Mouse (Mus musculus): ENCODE results near the gene Abcc4. TPM values are rescaled to one million over a fixed set of nuclear protein-coding genes. Genes with fewer than 3 reads are reported as not detected.
A peak's percentile ranks its signal among the peaks of the same experiment; 100 is the strongest.

The Abcc4 gene
- polyA plus RNA-seq (2014; fragmentation: Nextera tagmentation; extraction: Ambion mirVana): 2.9 and 3.6 TPM in 2 replicates

- Histone ChIP-seq H3K36me3 (replicated peaks; ENCODE audit: control insufficient read depth, insufficient read depth, low read depth, low read length) (no peaks in the 10 kb centered on the region), H3K9me3 (replicated peaks; ENCODE audit: control insufficient read depth, low read length) (no peaks in the 10 kb centered on the region), H3K27ac (replicated peaks; ENCODE audit: low read depth, low read length) (no peak within 1 kb of the TSS), H3K27me3 (ENCODE audit: control insufficient read depth, insufficient read depth, low read length) (peaks cover 20% of the 10 kb centered on the region), H3K9ac (replicated peaks; ENCODE audit: low read length) (peak within 1 kb of the TSS; percentile 52), H3K4me2 (ENCODE audit: low read depth, low read length) (peak within 1 kb of the TSS; percentile 99), H3K4me1 (ENCODE audit: control insufficient read depth, insufficient read depth, low read length) (peaks cover 5% of the 10 kb centered on the region), H3K4me3 (ENCODE audit: low read depth, low read length) (peak within 1 kb of the TSS; percentile 60)
- DNase-seq (ENCODE audit: low spot score) (peak; percentile 64), ATAC-seq (replicated peaks; ENCODE audit: insufficient number of reproducible peaks, low FRiP score, low TSS enrichment, low read depth) (peak; percentile 54)
- WGBS: under 1% methylated on average over 103 of the region's 106 CpGs
Measured at GRCm38 (mm10) chr14:118705808-118706731, at the start of gene Abcc4. TSS of gene Abcc4 (minus strand) at chr14:118706219.

DNA sequence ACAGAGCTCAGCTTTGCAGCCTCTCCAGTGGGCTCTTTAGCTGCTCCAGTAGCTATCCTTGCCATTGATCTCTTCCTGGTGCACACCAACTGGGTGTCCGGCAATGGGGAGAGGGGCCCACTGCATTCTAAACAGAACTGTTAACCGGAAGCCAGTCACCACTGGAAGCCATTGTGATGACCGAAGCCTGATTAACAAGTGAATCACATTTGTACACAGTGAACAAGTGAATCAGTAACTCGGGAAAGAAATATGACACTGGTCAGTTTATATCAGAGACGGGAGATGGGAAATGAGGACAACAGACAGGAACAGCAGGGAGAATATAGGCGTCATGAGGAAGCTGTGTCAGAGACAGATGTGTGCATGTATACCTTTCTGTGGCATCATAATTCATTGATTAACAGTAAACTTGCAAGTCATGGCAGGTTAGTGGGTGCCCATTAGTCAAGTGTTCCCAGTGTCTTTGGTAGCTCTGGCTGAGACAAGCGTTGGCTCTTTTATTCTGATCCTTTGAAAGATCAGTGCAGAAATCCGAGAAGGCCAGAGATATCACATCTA, 45.3 kb upstream of the Abcc4 start:
- no peak for DNase-seq (ENCODE audit: low spot score)
- Histone ChIP-seq H3K36me3 (replicated peaks; ENCODE audit: control insufficient read depth, insufficient read depth, low read depth, low read length) (no peaks in the 10 kb centered on the region), H3K9ac (replicated peaks; ENCODE audit: low read length) (no peak overlapping the region), H3K4me2 (ENCODE audit: low read depth, low read length) (no peak overlapping the region), H3K4me1 (ENCODE audit: control insufficient read depth, insufficient read depth, low read length) (no peaks in the 10 kb centered on the region), H3K4me3 (ENCODE audit: low read depth, low read length) (no peak overlapping the region), H3K9me3 (replicated peaks; ENCODE audit: control insufficient read depth, low read length) (no peaks in the 10 kb centered on the region), H3K27me3 (ENCODE audit: control insufficient read depth, insufficient read depth, low read length) (no peaks in the 10 kb centered on the region), H3K27ac (replicated peaks; ENCODE audit: low read depth, low read length) (no peak overlapping the region)
- WGBS: 86% methylated on average over 8 of the region's 8 CpGs
- no peak for ATAC-seq (replicated peaks; ENCODE audit: insufficient number of reproducible peaks, low FRiP score, low TSS enrichment, low read depth)

GRCm38 (mm10) chr14:118750505-118751192, 44.6 kb upstream of the Abcc4 start:
- H3K9me3 ChIP-seq (replicated peaks; ENCODE audit: control insufficient read depth, low read length): no peaks in the 10 kb centered on the region
- no peaks in the 10 kb centered on the region for H3K36me3 ChIP-seq (replicated peaks; ENCODE audit: control insufficient read depth, insufficient read depth, low read depth, low read length)
- no peak overlapping the region for H3K9ac ChIP-seq (replicated peaks; ENCODE audit: low read length)
- H3K4me2 ChIP-seq (ENCODE audit: low read depth, low read length): no peak overlapping the region
- H3K4me1 ChIP-seq (ENCODE audit: control insufficient read depth, insufficient read depth, low read length): no peaks in the 10 kb centered on the region
- no peak overlapping the region for H3K4me3 ChIP-seq (ENCODE audit: low read depth, low read length)
- DNase-seq (ENCODE audit: low spot score) (no peak), ATAC-seq (replicated peaks; ENCODE audit: insufficient number of reproducible peaks, low FRiP score, low TSS enrichment, low read depth) (peak; percentile 49; the same call in 1 of the 2 replicates)
- no peaks in the 10 kb centered on the region for H3K27me3 ChIP-seq (ENCODE audit: control insufficient read depth, insufficient read depth, low read length)
- no peak overlapping the region for H3K27ac ChIP-seq (replicated peaks; ENCODE audit: low read depth, low read length)
- WGBS: 80% methylated on average over 6 of the region's 6 CpGs

- DNase-seq (ENCODE audit: low spot score) (no peak), ATAC-seq (replicated peaks; ENCODE audit: insufficient number of reproducible peaks, low FRiP score, low TSS enrichment, low read depth) (no peak)
- Histone ChIP-seq H3K4me3 (ENCODE audit: low read depth, low read length) (no peak overlapping the region), H3K9me3 (replicated peaks; ENCODE audit: control insufficient read depth, low read length) (no peaks in the 10 kb centered on the region), H3K4me1 (ENCODE audit: control insufficient read depth, insufficient read depth, low read length) (no peaks in the 10 kb centered on the region), H3K9ac (replicated peaks; ENCODE audit: low read length) (no peak overlapping the region), H3K27me3 (ENCODE audit: control insufficient read depth, insufficient read depth, low read length) (no peaks in the 10 kb centered on the region), H3K27ac (replicated peaks; ENCODE audit: low read depth, low read length) (no peak overlapping the region), H3K4me2 (ENCODE audit: low read depth, low read length) (no peak overlapping the region), H3K36me3 (replicated peaks; ENCODE audit: control insufficient read depth, insufficient read depth, low read depth, low read length) (no peaks in the 10 kb centered on the region)
- 52% methylated on average over 4 of the region's 4 CpGs for WGBS
Measured at GRCm38 (mm10) chr14:118749715-118750114, 43.7 kb upstream of the Abcc4 start.

- no peak overlapping the region for H3K4me3 ChIP-seq (ENCODE audit: low read depth, low read length)
- H3K27me3 ChIP-seq (ENCODE audit: control insufficient read depth, insufficient read depth, low read length): no peaks in the 10 kb centered on the region
- no peak overlapping the region for H3K4me2 ChIP-seq (ENCODE audit: low read depth, low read length)
- H3K9ac ChIP-seq (replicated peaks; ENCODE audit: low read length): no peak overlapping the region
- H3K9me3 ChIP-seq (replicated peaks; ENCODE audit: control insufficient read depth, low read length): no peaks in the 10 kb centered on the region
- DNase-seq (ENCODE audit: low spot score) (no peak), ATAC-seq (replicated peaks; ENCODE audit: insufficient number of reproducible peaks, low FRiP score, low TSS enrichment, low read depth) (no peak)
- WGBS: 91% methylated on average over 2 of the region's 2 CpGs
- H3K4me1 ChIP-seq (ENCODE audit: control insufficient read depth, insufficient read depth, low read length): no peaks in the 10 kb centered on the region
- H3K36me3 ChIP-seq (replicated peaks; ENCODE audit: control insufficient read depth, insufficient read depth, low read depth, low read length): no peaks in the 10 kb centered on the region
- no peak overlapping the region for H3K27ac ChIP-seq (replicated peaks; ENCODE audit: low read depth, low read length)
Measured at GRCm38 (mm10) chr14:118749068-118749467, 43.0 kb upstream of the Abcc4 start.

- H3K27ac ChIP-seq (replicated peaks; ENCODE audit: low read depth, low read length): no peak overlapping the region
- DNase-seq (ENCODE audit: low spot score): no peak
- H3K4me1 ChIP-seq (ENCODE audit: control insufficient read depth, insufficient read depth, low read length): no peaks in the 10 kb centered on the region
- no peak overlapping the region for H3K4me3 ChIP-seq (ENCODE audit: low read depth, low read length)
- H3K36me3 ChIP-seq (replicated peaks; ENCODE audit: control insufficient read depth, insufficient read depth, low read depth, low read length): no peaks in the 10 kb centered on the region
- WGBS: 79% methylated on average over 5 of the region's 5 CpGs
- H3K9ac ChIP-seq (replicated peaks; ENCODE audit: low read length): no peak overlapping the region
- no peaks in the 10 kb centered on the region for H3K27me3 ChIP-seq (ENCODE audit: control insufficient read depth, insufficient read depth, low read length)
- H3K4me2 ChIP-seq (ENCODE audit: low read depth, low read length): no peak overlapping the region
- no peaks in the 10 kb centered on the region for H3K9me3 ChIP-seq (replicated peaks; ENCODE audit: control insufficient read depth, low read length)
- no peak for ATAC-seq (replicated peaks; ENCODE audit: insufficient number of reproducible peaks, low FRiP score, low TSS enrichment, low read depth)
Measured at GRCm38 (mm10) chr14:118742862-118743261, 36.8 kb upstream of the Abcc4 start.

- H3K27ac ChIP-seq (replicated peaks; ENCODE audit: low read depth, low read length): no peak overlapping the region
- ATAC-seq (replicated peaks; ENCODE audit: insufficient number of reproducible peaks, low FRiP score, low TSS enrichment, low read depth): no peak
- no peaks in the 10 kb centered on the region for H3K27me3 ChIP-seq (ENCODE audit: control insufficient read depth, insufficient read depth, low read length)
- no peak overlapping the region for H3K4me3 ChIP-seq (ENCODE audit: low read depth, low read length)
- H3K9me3 ChIP-seq (replicated peaks; ENCODE audit: control insufficient read depth, low read length): no peaks in the 10 kb centered on the region
- no peaks in the 10 kb centered on the region for H3K4me1 ChIP-seq (ENCODE audit: control insufficient read depth, insufficient read depth, low read length)
- H3K36me3 ChIP-seq (replicated peaks; ENCODE audit: control insufficient read depth, insufficient read depth, low read depth, low read length): no peaks in the 10 kb centered on the region
- no peak overlapping the region for H3K4me2 ChIP-seq (ENCODE audit: low read depth, low read length)
- no peak overlapping the region for H3K9ac ChIP-seq (replicated peaks; ENCODE audit: low read length)
- no peak for DNase-seq (ENCODE audit: low spot score)
Measured at GRCm38 (mm10) chr14:118741780-118742179, 35.8 kb upstream of the Abcc4 start.
